Mouse (Mus musculus) liver, postnatal 0 days (tissue): ENCODE measurements around the gene B4galt3. TPM values are rescaled to one million over a fixed set of nuclear protein-coding genes. Genes with fewer than 3 reads are reported as not detected.
A peak's percentile ranks its signal among the peaks of the same experiment; 100 is the strongest.

Source experiments
- ATAC-seq: fragments of 200-750 bp; cut with Nextera tagmentation; 2 replicates; pipeline ENCODE4 v1.8.0; 2017; ENCODE audit warnings: mild to moderate bottlenecking, moderate library complexity
- DNase-seq: peaks from one replicate; pipeline ENCODE4 v3.0.0-alpha.2; 2016
- H3K27ac ChIP-seq: fragments of 300-500 bp; sonication (generic); 2 replicates; pipeline ENCODE4 v1.5.1; 2014; ENCODE audit warnings: antibody characterized with exemption, moderate library complexity, mild to moderate bottlenecking, low read depth
- H3K27me3 ChIP-seq: fragments of 300-500 bp; sonication (generic); 2 replicates; pipeline ENCODE4 v1.6.1; 2014; ENCODE audit warnings: low read length, control low read depth, mixed read lengths; ENCODE audit not compliant: insufficient read depth
- H3K36me3 ChIP-seq: fragments of 300-500 bp; sonication (generic); replicated peaks from 2 replicates; pipeline ENCODE4 v1.6.1; 2014; ENCODE audit warnings: mild to moderate bottlenecking, control low read depth, low read length, moderate library complexity, mixed read lengths; ENCODE audit not compliant: insufficient read depth
- H3K4me1 ChIP-seq: fragments of 300-500 bp; sonication (generic); 2 replicates; pipeline ENCODE4 v1.6.1; 2014; ENCODE audit warnings: antibody characterized with exemption, mild to moderate bottlenecking, control low read depth; ENCODE audit not compliant: insufficient read depth
- H3K4me2 ChIP-seq: fragments of 300-500 bp; sonication (generic); 2 replicates; pipeline ENCODE4 v1.6.1; 2014; ENCODE audit warnings: low read depth, mild to moderate bottlenecking, low read length, moderate library complexity, mixed read lengths
- H3K4me3 ChIP-seq: fragments of 300-500 bp; sonication (generic); 2 replicates; pipeline ENCODE4 v1.5.1; 2014; ENCODE audit warnings: low read depth, low read length
- H3K9ac ChIP-seq: fragments of 300-500 bp; sonication (generic); replicated peaks from 2 replicates; pipeline ENCODE4 v1.6.1; 2014; ENCODE audit warnings: mild to moderate bottlenecking, moderate library complexity
- H3K9me3 ChIP-seq: fragments of 300-500 bp; sonication (generic); 2 replicates; pipeline ENCODE4 v1.6.1; 2016; ENCODE audit warnings: mild to moderate bottlenecking, control low read depth, low read length, mixed read lengths
- CTCF ChIP-seq: sonication (generic); IDR thresholded peaks from 2 replicates; pipeline ENCODE4 v1.5.1; 2016; ENCODE audit warnings: antibody characterized with exemption, low read depth
- EP300 ChIP-seq: IDR thresholded peaks from 2 replicates; pipeline ENCODE4 v1.6.1; 2016; ENCODE audit warnings: antibody characterized with exemption, low read depth, mild to moderate bottlenecking
- WGBS: fragments of 180-500 bp; shearing (Covaris S2); extraction: QIAGEN DNeasy Blood & Tissue Kit; methylation state at CpG from one replicate; pipeline ENCODE4 v1.1.7; 2014; ENCODE audit not compliant: insufficient replicate concordance; 5-methylcytosine and 5-hydroxymethylcytosine counted together
- polyA plus RNA-seq: library from polyadenylated mRNA; unstranded; fragments of >200 nt; fragmentation: Nextera tagmentation; extraction: Ambion mirVana; gene quantifications from 2 replicates; pipeline ENCODE4 v1.2.1, GENCODE M21; 2015

Gene B4galt3
- polyA plus RNA-seq, 1 experiment from 2014 or later = 16.0 TPM

- DNase-seq = no peak
- ATAC-seq = no peak
Measured at GRCm38 (mm10) chr1:171232348-171232747, 37.8 kb upstream of the B4galt3 start.

DNA sequence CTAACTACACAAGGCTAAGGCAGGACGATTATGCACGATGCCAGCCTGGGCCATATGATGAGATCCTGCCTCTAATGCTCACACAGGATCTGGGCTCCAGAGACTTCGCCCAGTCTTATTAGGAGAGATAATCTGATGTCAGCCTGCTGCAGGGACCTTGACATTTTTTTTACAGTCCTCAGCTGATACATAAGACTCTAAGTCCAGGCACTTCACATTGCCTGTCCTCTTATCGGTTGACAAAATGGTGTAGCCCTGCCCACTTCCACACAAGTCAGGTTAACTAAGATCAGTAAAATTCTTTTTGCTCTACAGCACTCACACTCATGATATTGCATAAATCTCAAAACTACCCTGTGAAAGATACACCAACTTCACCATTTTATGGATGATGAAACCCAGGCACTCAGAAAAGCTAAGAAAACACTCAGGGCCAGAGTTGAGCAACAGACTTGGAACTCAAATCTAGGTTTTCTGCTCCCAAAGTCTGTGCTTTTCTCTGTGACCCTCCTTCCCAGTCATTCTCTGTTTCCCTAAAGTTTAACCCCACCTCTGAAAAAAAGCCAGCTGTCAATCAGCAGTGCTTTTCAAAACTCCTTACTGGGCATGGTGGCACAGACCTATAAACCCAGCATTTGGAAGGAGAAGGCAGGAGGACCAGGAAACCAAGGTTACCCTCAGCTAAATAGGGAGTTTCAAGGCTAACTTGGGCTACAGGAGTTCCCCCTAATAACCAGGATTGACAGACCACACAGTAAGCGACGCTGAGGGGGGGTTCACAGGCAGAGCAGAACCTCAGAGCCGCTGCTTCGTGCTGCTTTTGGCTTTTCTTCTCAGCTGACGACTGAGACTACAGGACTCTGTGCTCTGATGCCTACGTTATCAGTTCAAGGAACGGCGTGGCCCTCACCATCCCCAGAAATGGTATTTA lies 37.1 kb upstream of the B4galt3 start:
- no peaks in the 10 kb centered on the region for H3K27me3 ChIP-seq
- peak overlapping the region; percentile 48 for H3K4me3 ChIP-seq
- H3K27ac ChIP-seq = peak overlapping the region; percentile 82
- no peaks in the 10 kb centered on the region for H3K9me3 ChIP-seq
- H3K4me1 ChIP-seq = peaks cover 23% of the 10 kb centered on the region
- peak overlapping the region; percentile 16 for H3K9ac ChIP-seq
- H3K4me2 ChIP-seq = peak overlapping the region; percentile 51
- no peak for TF ChIP-seq CTCF
- TF ChIP-seq EP300 = no peak
- DNase-seq = no peak
- ATAC-seq = no peak
- 42% methylated on average over 12 of the region's 12 CpGs for WGBS
- H3K36me3 ChIP-seq = peaks cover 38% of the 10 kb centered on the region

More at GRCm38 (mm10) chr1:171232348-171232747, 37.8 kb upstream of the B4galt3 start:
- peak overlapping the region; percentile 51 for H3K4me2 ChIP-seq
- peak overlapping the region; percentile 48 for H3K4me3 ChIP-seq
- TF ChIP-seq EP300 = no peak
- TF ChIP-seq CTCF = no peak
- H3K27ac ChIP-seq = peak overlapping the region; percentile 82
- H3K4me1 ChIP-seq = peaks cover 23% of the 10 kb centered on the region
- 53% methylated on average over 5 of the region's 5 CpGs for WGBS
- H3K9me3 ChIP-seq = no peaks in the 10 kb centered on the region
- H3K27me3 ChIP-seq = no peaks in the 10 kb centered on the region
- H3K36me3 ChIP-seq = peaks cover 31% of the 10 kb centered on the region
- no peak overlapping the region for H3K9ac ChIP-seq

DNA sequence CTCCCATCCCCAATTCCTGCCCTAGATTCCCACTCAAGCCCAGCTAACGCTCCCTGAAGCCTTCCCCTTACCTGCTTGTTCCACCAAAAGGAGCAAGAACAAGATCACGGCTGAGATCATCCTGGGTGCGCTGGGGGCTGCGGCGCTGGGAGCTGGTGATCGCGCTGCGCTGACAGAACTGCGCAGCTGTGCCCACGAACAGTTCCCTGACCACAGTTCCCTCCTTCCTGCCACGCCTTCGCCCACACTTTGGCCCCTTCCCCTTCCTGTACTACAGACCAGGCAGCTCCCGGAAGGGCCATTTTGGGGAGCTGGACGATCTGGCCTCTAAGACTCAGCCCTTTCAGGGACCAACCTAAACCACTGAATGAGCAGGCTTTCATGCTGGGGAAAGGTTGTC lies 36.0 kb upstream of the B4galt3 start, which contains the start of gene Fcer1g:
Gene Fcer1g (minus strand): TSS at position 240 of the 400 bp plus-strand sequence.
- peak within 1 kb of the TSS; percentile 52 for H3K4me2 ChIP-seq
- no peak for TF ChIP-seq EP300
- peak within 1 kb of the TSS; percentile 16 for H3K9ac ChIP-seq
- peaks cover 47% of the 10 kb centered on the region for H3K36me3 ChIP-seq
- 43% methylated on average over 14 of the region's 14 CpGs for WGBS
- H3K4me1 ChIP-seq = peaks cover 23% of the 10 kb centered on the region
- H3K27me3 ChIP-seq = no peaks in the 10 kb centered on the region
- peak within 1 kb of the TSS; percentile 82 for H3K27ac ChIP-seq
- ATAC-seq = peak; percentile 47
- no peaks in the 10 kb centered on the region for H3K9me3 ChIP-seq
- peak; percentile 61 for DNase-seq
- H3K4me3 ChIP-seq = peak within 1 kb of the TSS; percentile 48

DNA sequence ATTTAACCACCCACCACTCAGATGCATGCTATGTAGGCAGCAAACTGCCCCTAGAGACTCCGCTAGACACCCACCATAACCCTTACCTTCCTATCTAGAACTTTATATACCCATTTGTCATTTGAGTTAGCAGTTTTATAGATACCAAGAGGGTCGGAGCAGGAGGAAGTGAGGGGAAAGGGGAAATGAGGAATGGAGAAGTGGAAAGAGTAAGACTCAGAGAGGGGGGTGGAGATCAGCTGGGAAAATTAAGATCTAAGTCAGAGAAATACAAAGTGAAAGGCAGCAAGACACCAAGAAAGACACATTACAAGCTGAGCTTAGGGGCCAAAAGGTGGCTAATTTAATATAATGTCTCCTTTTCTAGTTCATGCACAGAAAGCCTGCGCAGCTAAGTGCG lies 35.6 kb upstream of the B4galt3 start:
- H3K27ac ChIP-seq = peak overlapping the region; percentile 82
- ATAC-seq (no peak), DNase-seq (no peak)
- H3K9ac ChIP-seq = no peak overlapping the region
- H3K4me3 ChIP-seq = peak overlapping the region; percentile 48; the same call in 1 of the 2 replicates
- WGBS = 66% methylated on average over 4 of the region's 4 CpGs
- H3K4me1 ChIP-seq = peaks cover 23% of the 10 kb centered on the region
- H3K27me3 ChIP-seq = no peaks in the 10 kb centered on the region
- TF ChIP-seq EP300 = no peak
- TF ChIP-seq CTCF = no peak
- peaks cover 51% of the 10 kb centered on the region for H3K36me3 ChIP-seq
- H3K9me3 ChIP-seq = no peaks in the 10 kb centered on the region
- peak overlapping the region; percentile 52 for H3K4me2 ChIP-seq

- peaks cover 57% of the 10 kb centered on the region for H3K36me3 ChIP-seq
- 67% methylated on average over 4 of the region's 4 CpGs for WGBS
Measured at GRCm38 (mm10) chr1:171235791-171236190, 34.3 kb upstream of the B4galt3 start.

GRCm38 (mm10) chr1:171237438-171237837 lies 32.7 kb upstream of the B4galt3 start:
- Histone ChIP-seq H3K27ac (no peak overlapping the region), H3K27me3 (no peaks in the 10 kb centered on the region), H3K36me3 (peaks cover 71% of the 10 kb centered on the region), H3K9me3 (no peaks in the 10 kb centered on the region), H3K4me2 (no peak overlapping the region), H3K9ac (no peak overlapping the region), H3K4me3 (no peak overlapping the region), H3K4me1 (peaks cover 7% of the 10 kb centered on the region)
- DNase-seq = no peak
- no peak for TF ChIP-seq EP300
- TF ChIP-seq CTCF = no peak
- no peak for ATAC-seq
- WGBS = 67% methylated on average over 6 of the region's 6 CpGs

More at GRCm38 (mm10) chr1:171235791-171236190, 34.3 kb upstream of the B4galt3 start:
- Histone ChIP-seq H3K4me1 (peaks cover 15% of the 10 kb centered on the region), H3K4me3 (no peak overlapping the region), H3K27me3 (no peaks in the 10 kb centered on the region), H3K4me2 (no peak overlapping the region), H3K9me3 (no peaks in the 10 kb centered on the region), H3K9ac (no peak overlapping the region), H3K27ac (no peak overlapping the region)
- DNase-seq = no peak
- no peak for ATAC-seq
- TF ChIP-seq EP300 (no peak), CTCF (no peak)
